12 mouse cellular contexts compared by ENCODE assay signal in the genomic region with DNA sequence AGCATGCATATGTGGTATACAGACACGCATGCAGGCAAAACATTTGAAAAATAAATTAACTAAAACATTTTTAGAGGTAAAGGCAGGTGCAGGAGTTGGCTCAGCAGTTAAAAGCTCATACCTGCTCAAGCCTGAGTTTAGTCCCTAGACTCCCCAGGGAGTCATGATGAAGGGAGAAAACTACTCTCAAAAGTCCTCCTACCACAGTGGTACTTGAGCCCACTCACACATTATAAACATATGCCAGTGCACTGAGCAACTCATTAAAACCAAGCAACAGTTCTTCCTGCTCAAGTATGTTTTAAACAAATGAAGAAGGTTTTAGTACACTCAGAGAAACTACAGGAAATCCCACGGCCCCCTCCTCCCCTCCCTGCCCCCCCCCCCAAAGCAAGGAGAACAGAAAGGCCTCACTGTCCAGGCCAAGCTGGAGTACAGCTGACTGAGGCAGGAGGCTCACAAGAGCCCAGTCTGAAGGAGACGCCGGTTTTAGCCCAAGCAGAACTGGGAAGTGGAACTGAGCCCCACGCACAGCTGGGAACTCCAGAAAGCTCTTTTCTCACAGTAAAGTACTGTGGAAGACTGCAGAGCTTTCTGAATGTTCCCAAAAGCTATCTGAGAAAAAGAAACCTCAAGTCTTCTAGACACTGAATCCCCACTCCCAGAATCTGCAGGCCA. TPM values are rescaled to one million over a fixed set of nuclear protein-coding genes. Genes with fewer than 3 reads are reported as not detected.
A peak's percentile ranks its signal among the peaks of the same experiment; 100 is the strongest.
DNase-seq lines count a peak whose midpoint lies in the region; ATAC-seq and TF ChIP-seq lines count a peak whose summit lies in the region.
"Had no signal": no experiment of that assay in that cellular context is flagged by ENCODE, and none has a peak within 500 bp of the region (broad histone marks: within the 10 kb centered on the region; RNA-seq: fewer than 3 reads in every experiment).

No protein-coding gene starts in this region.

- no peaks in the 10 kb centered on the region for H3K27me3 ChIP-seq in forebrain, postnatal 0 days (ENCODE audit: insufficient read depth, low read length)
- no peaks in the 10 kb centered on the region for H3K27me3 ChIP-seq in forebrain, embryonic 15.5 days
- H3K27me3 ChIP-seq: hindbrain, embryonic 15.5 days; liver, embryonic 15.5 days had no signal

- H3K9ac ChIP-seq in forebrain, postnatal 0 days, result no peak overlapping the region
- H3K9ac ChIP-seq in forebrain, embryonic 15.5 days (replicated peaks), result no peak overlapping the region
- H3K9ac ChIP-seq: hindbrain, embryonic 15.5 days; liver, embryonic 15.5 days had no signal

- intact Hi-C loops in left cerebral cortex, postnatal 14 days (cut with DNase I), result no loop called here
- intact Hi-C loops in left cerebral cortex, postnatal 4 days (cut with DNase I), result no loop called here

- H3K4me3 ChIP-seq in forebrain, postnatal 0 days (ENCODE audit: low read depth, low read length), result no peak overlapping the region
- H3K4me3 ChIP-seq in forebrain, embryonic 15.5 days, result no peak overlapping the region
- H3K4me3 ChIP-seq: hindbrain, embryonic 15.5 days; liver, embryonic 15.5 days had no signal

- H3K4me1 ChIP-seq in forebrain, postnatal 0 days (ENCODE audit: insufficient read depth), result no peaks in the 10 kb centered on the region
- H3K4me1 ChIP-seq in forebrain, embryonic 15.5 days, result peaks cover 9% of the 10 kb centered on the region

- H3K27ac ChIP-seq in forebrain, postnatal 0 days (ENCODE audit: low read depth, low read length), result no peak overlapping the region
- no peak overlapping the region for H3K27ac ChIP-seq in forebrain, embryonic 15.5 days (replicated peaks)
- H3K27ac ChIP-seq: hindbrain, embryonic 15.5 days; liver, embryonic 15.5 days had no signal

- no peaks in the 10 kb centered on the region for H3K36me3 ChIP-seq in forebrain, postnatal 0 days (ENCODE audit: insufficient read depth)
- no peaks in the 10 kb centered on the region for H3K36me3 ChIP-seq in forebrain, embryonic 15.5 days
- H3K36me3 ChIP-seq: hindbrain, embryonic 15.5 days; liver, embryonic 15.5 days had no signal

- WGBS in forebrain, postnatal 0 days, result 68% methylated on average over 5 of the region's 5 CpGs
- WGBS in forebrain, embryonic 15.5 days, result 79% methylated on average over 5 of the region's 5 CpGs

- TF ChIP-seq CTCF in forebrain, postnatal 0 days (IDR thresholded peaks at IDR 0.05; ENCODE audit: low read depth), result no peak

- ATAC-seq in forebrain, postnatal 0 days, result peak; percentile 51
- ATAC-seq in forebrain, embryonic 15.5 days (replicated peaks), result no peak

- no peak for DNase-seq in forebrain, postnatal 0 days
- peak; percentile 47 to 49 for DNase-seq in left cerebral cortex, postnatal 14 days (ENCODE audit: low spot score in 2 of 2)
- DNase-seq in left cerebral cortex, postnatal 4 days, result no peak
- DNase-seq in thymus, postnatal 4 days, result peak; percentile 22
- no peak for DNase-seq in thymus, postnatal 14 days
- no peak for DNase-seq in kidney, postnatal 10 days
- DNase-seq in embryo, embryonic 9.5 days (ENCODE audit: extremely low spot score), result no peak
- DNase-seq: gastrocnemius, postnatal 25 days had no signal

- no peak overlapping the region for H3K4me2 ChIP-seq in forebrain, postnatal 0 days (ENCODE audit: low read depth)
- H3K4me2 ChIP-seq in forebrain, embryonic 15.5 days (replicated peaks), result no peak overlapping the region
- H3K4me2 ChIP-seq: hindbrain, embryonic 15.5 days; liver, embryonic 15.5 days had no signal

- no peaks in the 10 kb centered on the region for H3K9me3 ChIP-seq in forebrain, postnatal 0 days (ENCODE audit: low read length)
- H3K9me3 ChIP-seq in forebrain, embryonic 15.5 days, result no peaks in the 10 kb centered on the region
- H3K9me3 ChIP-seq: hindbrain, embryonic 15.5 days; liver, embryonic 15.5 days had no signal

RNA-seq across cellular contexts. Expression of gene Tspan13, which starts 13.2 kb away (rescaled TPM):
- total RNA-seq in forebrain, postnatal 0 days (2014; rRNA removed), result 248 and 300 TPM in 2 replicates
- polyA plus RNA-seq in forebrain, postnatal 0 days (2015; fragmentation: Nextera tagmentation; extraction: Ambion mirVana), result 390 and 428 TPM in 2 replicates
- 308 and 312 TPM in 2 replicates for polyA plus RNA-seq in forebrain, embryonic 15.5 days (2015; fragmentation: Nextera tagmentation; extraction: Ambion mirVana)
- 100 to 1,000 TPM; 221 to 230 TPM for total RNA-seq in left cerebral cortex, postnatal 14 days (2021)
- 100 to 1,000 TPM; 176 to 181 TPM for total RNA-seq in left cerebral cortex, postnatal 4 days (2021)

RNA-seq across cellular contexts. Expression of gene Agr2, which starts 36.4 kb away (rescaled TPM):
- not detected in 2 replicates for total RNA-seq in forebrain, postnatal 0 days (2014; rRNA removed)
- polyA plus RNA-seq in forebrain, postnatal 0 days (2015; fragmentation: Nextera tagmentation; extraction: Ambion mirVana), result 0.19 and 0.21 TPM in 2 replicates
- not detected in 2 replicates for polyA plus RNA-seq in forebrain, embryonic 15.5 days (2015; fragmentation: Nextera tagmentation; extraction: Ambion mirVana)
- total RNA-seq in left cerebral cortex, postnatal 14 days (2021), result not detected
- total RNA-seq in left cerebral cortex, postnatal 4 days (2021), result not detected
- total RNA-seq: gastrocnemius, postnatal 25 days had no signal
- polyA plus RNA-seq: neural tube, embryonic 11.5 days had no signal

Comparison
In these comparisons a context has a peak if more than half of its experiments do, and no peak if none do; other contexts are left out.
1. DNase-seq: peak in left cerebral cortex, postnatal 14 days (2 of 2) and thymus, postnatal 4 days (single experiment); none in forebrain, postnatal 0 days (single experiment), left cerebral cortex, postnatal 4 days (single experiment), thymus, postnatal 14 days (single experiment), kidney, postnatal 10 days (single experiment) and embryo, embryonic 9.5 days (single experiment).